Mouse (Mus musculus) testis, adult 2 months (tissue): ENCODE measurements at regions not wholly inside any gene's neighbourhood (a gene's known extent, or its start where the extent isn't known, plus 50 kb on each side); places are given as distances from the start of the nearest gene placed in this dataset.

Source experiments
- CTCF ChIP-seq: fragments of 200-500 bp; IDR thresholded peaks from 2 replicates; pipeline ENCODE4 v1.5.1; 2012; ENCODE audit warnings: low read depth, mild to moderate bottlenecking, inconsistent platforms, low read length, moderate library complexity; ENCODE audit not compliant: control insufficient read depth, insufficient read depth, insufficient replicate concordance
- POLR2A ChIP-seq: fragments of 200-500 bp; IDR thresholded peaks from 2 replicates; pipeline ENCODE4 v1.6.1; 2012; ENCODE audit warnings: low read depth, mild to moderate bottlenecking, inconsistent platforms, low read length, moderate library complexity; ENCODE audit not compliant: control insufficient read depth

GRCm38 (mm10) chr6:20741240-20741639 is 474.1 kb upstream of the Kcnd2 start:
- TF ChIP-seq POLR2A (no peak), CTCF (no peak)
